Mouse (Mus musculus) kidney, embryonic 14.5 days (tissue): Measurements from ENCODE around the gene BC048562. TPM values are rescaled to one million over a fixed set of nuclear protein-coding genes. Genes with fewer than 3 reads are reported as not detected.

Experiments used
- ATAC-seq: fragments of 200-750 bp; cut with Nextera tagmentation; 2 replicates; pipeline ENCODE4 v1.8.0; 2017; ENCODE audit warnings: moderate number of reproducible peaks, mild to moderate bottlenecking, moderate TSS enrichment, moderate library complexity; ENCODE audit not compliant: low FRiP score, low TSS enrichment
- H3K27ac ChIP-seq: fragments of 300-500 bp; sonication (generic); 2 replicates; pipeline ENCODE4 v1.5.1; 2014; ENCODE audit warnings: low read depth, mild to moderate bottlenecking, low read length, moderate library complexity, mixed read lengths
- H3K27me3 ChIP-seq: fragments of 300-500 bp; sonication (generic); 2 replicates; pipeline ENCODE4 v1.6.1; 2014; ENCODE audit warnings: mild to moderate bottlenecking, low read length; ENCODE audit not compliant: control insufficient read depth, insufficient read depth
- H3K36me3 ChIP-seq: fragments of 300-500 bp; sonication (generic); 2 replicates; pipeline ENCODE4 v1.6.1; 2014; ENCODE audit warnings: low read length, mixed read lengths; ENCODE audit not compliant: control insufficient read depth, insufficient read depth
- H3K4me1 ChIP-seq: fragments of 300-500 bp; sonication (generic); 2 replicates; pipeline ENCODE4 v1.6.1; 2014; ENCODE audit warnings: low read length, mixed read lengths; ENCODE audit not compliant: control insufficient read depth, insufficient read depth
- H3K4me2 ChIP-seq: fragments of 300-500 bp; sonication (generic); replicated peaks from 2 replicates; pipeline ENCODE4 v1.6.1; 2014; ENCODE audit warnings: low read depth, mild to moderate bottlenecking, low read length
- H3K4me3 ChIP-seq: fragments of 300-500 bp; sonication (generic); 2 replicates; pipeline ENCODE4 v1.5.1; 2014; ENCODE audit warnings: mild to moderate bottlenecking, low read length
- H3K9ac ChIP-seq: fragments of 300-500 bp; sonication (generic); 2 replicates; pipeline ENCODE4 v1.6.1; 2014; ENCODE audit warnings: low read depth, mild to moderate bottlenecking, low read length, moderate library complexity
- H3K9me3 ChIP-seq: fragments of 300-500 bp; sonication (generic); 2 replicates; pipeline ENCODE4 v1.6.1; 2016; ENCODE audit warnings: low read length; ENCODE audit not compliant: control insufficient read depth
- WGBS: fragments of 180-500 bp; shearing (Covaris S2); extraction: QIAGEN DNeasy Blood & Tissue Kit; methylation state at CpG from one replicate; pipeline ENCODE4 v1.1.7; 2014; 5-methylcytosine and 5-hydroxymethylcytosine counted together
- polyA plus RNA-seq: library from polyadenylated mRNA; unstranded; fragments of >200 nt; fragmentation: Nextera tagmentation; extraction: Ambion mirVana; gene quantifications from 2 replicates; pipeline ENCODE4 v1.2.1, GENCODE M21; 2014

BC048562 gene
- polyA plus RNA-seq, 1 experiment from 2014 or later: not detected

DNA sequence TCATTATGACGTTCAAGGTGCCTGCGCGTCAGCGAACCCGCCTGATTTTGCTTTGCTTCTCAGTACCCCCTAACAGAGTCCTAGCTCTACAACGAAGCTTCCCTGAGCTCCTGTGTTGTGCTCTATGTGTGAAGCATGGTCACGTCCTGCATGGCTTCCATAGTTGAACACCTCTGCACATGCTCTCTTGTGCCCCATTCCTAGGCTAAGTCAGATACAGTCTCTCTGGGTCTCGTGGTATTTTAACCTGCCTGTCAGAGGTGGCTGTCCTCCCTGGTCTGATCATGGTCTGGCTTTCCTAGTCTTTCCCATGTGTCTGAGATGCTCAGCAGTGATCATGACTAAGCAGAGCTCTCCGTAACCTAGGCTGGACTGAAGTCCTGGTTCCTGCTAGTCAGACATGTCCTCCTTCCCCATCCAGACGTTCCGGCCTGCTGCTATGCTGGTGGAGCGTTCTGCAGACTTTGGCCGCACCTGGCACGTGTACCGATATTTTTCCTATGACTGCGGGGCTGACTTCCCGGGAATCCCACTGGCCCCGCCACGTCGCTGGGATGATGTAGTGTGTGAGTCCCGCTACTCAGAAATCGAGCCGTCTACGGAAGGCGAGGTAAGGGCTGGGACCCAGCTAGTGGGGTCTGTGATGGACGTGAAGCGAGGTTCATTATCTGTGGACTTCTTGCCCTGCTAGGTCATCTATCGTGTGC, 44.7 kb downstream of the BC048562 start:
- Histone ChIP-seq H3K9ac (no peak overlapping the region), H3K9me3 (no peaks in the 10 kb centered on the region), H3K27ac (no peak overlapping the region), H3K4me1 (peaks cover 17% of the 10 kb centered on the region), H3K36me3 (peaks cover 46% of the 10 kb centered on the region), H3K4me2 (peak overlapping the region; percentile 84), H3K4me3 (peak overlapping the region; percentile 55; the same call in 1 of the 2 replicates), H3K27me3 (no peaks in the 10 kb centered on the region)
- 89% methylated on average over 28 of the region's 28 CpGs for WGBS
- no peak for ATAC-seq

DNA sequence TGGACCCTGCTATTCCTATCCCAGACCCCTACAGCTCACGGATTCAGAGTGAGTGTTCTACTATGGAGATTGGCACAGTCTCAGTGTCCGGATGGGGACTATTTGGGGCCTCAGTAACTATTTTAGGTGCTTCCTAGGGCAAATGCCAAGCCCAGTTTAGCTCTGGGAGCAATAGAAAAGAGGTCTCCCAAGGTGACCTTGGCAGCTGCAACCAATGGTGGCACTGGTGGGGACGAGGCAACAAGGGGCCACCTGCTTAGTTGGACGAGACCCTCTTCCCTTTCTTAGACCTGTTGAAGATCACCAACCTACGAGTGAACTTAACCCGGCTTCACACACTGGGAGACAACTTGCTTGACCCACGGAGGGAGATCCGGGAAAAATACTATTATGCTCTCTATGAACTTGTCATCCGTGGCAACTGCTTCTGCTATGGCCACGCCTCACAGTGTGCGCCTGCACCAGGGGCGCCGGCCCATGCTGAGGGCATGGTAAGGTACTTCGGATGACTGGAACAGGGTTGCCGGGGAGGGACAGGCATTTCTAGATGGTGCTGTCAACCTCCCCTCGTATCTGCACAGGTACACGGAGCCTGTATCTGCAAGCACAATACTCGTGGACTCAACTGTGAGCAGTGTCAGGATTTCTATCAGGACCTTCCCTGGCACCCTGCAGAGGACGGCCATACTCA, 45.4 kb downstream of the BC048562 start:
- Histone ChIP-seq H3K4me1 (peaks cover 17% of the 10 kb centered on the region), H3K4me2 (no peak overlapping the region), H3K9ac (no peak overlapping the region), H3K4me3 (no peak overlapping the region), H3K27ac (no peak overlapping the region), H3K27me3 (no peaks in the 10 kb centered on the region), H3K9me3 (no peaks in the 10 kb centered on the region), H3K36me3 (peaks cover 53% of the 10 kb centered on the region)
- 92% methylated on average over 19 of the region's 19 CpGs for WGBS
- ATAC-seq: no peak

DNA sequence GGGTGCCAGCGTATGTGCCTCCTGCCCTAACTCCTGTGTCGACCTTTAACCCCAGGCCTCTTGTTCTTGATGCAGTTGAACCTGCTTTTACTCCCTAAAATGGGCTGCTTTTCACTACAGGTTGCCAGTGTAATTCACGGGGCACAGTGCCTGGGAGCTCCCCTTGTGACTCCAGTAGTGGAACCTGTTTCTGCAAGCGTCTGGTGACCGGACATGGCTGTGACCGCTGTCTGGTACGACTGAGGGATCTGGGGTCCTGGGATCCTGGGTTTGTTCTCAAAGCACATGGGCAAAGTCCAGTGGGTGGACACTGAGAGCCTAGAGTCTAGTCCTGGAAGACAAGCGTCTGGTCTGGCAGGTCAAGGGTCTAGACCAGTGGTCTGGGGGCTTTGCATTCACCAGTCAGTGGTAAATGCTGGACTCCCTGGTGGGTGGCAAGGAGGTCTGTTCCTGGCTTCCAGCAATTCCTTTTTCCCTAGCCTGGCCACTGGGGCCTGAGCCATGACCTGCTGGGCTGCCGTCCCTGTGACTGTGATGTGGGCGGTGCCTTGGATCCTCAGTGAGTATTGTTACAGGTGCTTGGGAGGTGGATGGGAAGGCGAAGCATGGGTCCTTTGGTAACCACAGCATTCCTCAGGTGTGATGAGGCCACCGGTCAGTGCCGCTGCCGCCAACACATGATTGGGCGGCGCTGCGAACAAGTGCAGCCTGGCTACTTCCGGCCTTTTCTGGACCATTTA, 46.9 kb downstream of the BC048562 start:
- 91% methylated on average over 18 of the region's 18 CpGs for WGBS
- no peak overlapping the region for H3K4me3 ChIP-seq
- no peak overlapping the region for H3K27ac ChIP-seq
- H3K4me2 ChIP-seq: no peak overlapping the region
- ATAC-seq: no peak
- peaks cover 68% of the 10 kb centered on the region for H3K36me3 ChIP-seq
- H3K27me3 ChIP-seq: no peaks in the 10 kb centered on the region
- H3K9me3 ChIP-seq: no peaks in the 10 kb centered on the region
- peaks cover 17% of the 10 kb centered on the region for H3K4me1 ChIP-seq
- H3K9ac ChIP-seq: no peak overlapping the region

DNA sequence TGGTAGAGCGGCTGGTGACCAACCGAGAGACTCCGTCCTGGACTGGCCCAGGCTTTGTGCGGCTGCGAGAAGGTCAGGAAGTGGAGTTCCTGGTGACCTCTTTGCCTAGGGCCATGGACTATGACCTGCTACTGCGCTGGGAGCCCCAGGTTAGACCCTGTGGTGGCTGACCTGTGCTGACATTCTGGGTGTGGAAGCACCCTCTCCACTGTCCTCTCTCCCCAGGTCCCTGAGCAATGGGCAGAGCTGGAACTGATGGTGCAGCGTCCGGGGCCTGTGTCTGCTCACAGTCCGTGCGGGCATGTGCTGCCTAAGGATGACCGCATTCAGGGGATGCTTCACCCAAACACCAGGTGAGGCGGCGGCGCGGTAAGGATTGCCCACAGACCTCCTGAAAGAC, 47.7 kb downstream of the BC048562 start:
- no peak for ATAC-seq
- no peak overlapping the region for H3K4me2 ChIP-seq
- no peak overlapping the region for H3K27ac ChIP-seq
- 97% methylated on average over 15 of the region's 15 CpGs for WGBS
- H3K36me3 ChIP-seq: peaks cover 76% of the 10 kb centered on the region
- peaks cover 15% of the 10 kb centered on the region for H3K4me1 ChIP-seq
- H3K9ac ChIP-seq: no peak overlapping the region
- no peaks in the 10 kb centered on the region for H3K27me3 ChIP-seq
- H3K9me3 ChIP-seq: no peaks in the 10 kb centered on the region
- H3K4me3 ChIP-seq: no peak overlapping the region

DNA sequence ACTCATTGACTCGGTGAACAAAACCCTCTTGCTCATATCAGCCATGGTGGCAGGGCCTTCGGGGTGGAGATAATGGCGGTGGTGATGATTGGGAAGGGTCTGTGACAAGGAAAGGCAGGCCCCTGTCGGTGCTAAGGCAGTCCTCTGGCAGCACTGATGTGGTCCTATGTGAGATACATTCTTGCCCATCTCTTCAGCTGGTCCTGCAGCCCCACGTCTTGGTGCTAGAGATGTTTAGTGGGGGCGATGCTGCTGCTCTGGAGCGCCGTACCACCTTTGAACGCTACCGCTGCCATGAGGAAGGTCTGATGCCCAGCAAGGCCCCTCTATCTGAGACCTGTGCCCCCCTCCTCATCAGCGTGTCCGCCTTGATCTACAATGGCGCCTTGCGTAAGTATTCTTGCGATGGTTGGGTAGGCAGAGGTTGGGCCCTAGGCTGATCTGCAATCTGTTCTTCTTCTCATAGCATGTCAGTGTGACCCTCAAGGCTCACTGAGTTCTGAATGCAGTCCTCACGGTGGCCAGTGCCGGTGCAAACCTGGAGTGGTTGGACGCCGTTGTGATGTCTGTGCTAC, 49.1 kb downstream of the BC048562 start:
- Histone ChIP-seq H3K4me1 (peaks cover 7% of the 10 kb centered on the region), H3K4me3 (no peak overlapping the region), H3K27ac (no peak overlapping the region), H3K9me3 (no peaks in the 10 kb centered on the region), H3K36me3 (peaks cover 82% of the 10 kb centered on the region), H3K4me2 (no peak overlapping the region), H3K9ac (no peak overlapping the region), H3K27me3 (no peaks in the 10 kb centered on the region)
- 96% methylated on average over 19 of the region's 19 CpGs for WGBS
- no peak for ATAC-seq

DNA sequence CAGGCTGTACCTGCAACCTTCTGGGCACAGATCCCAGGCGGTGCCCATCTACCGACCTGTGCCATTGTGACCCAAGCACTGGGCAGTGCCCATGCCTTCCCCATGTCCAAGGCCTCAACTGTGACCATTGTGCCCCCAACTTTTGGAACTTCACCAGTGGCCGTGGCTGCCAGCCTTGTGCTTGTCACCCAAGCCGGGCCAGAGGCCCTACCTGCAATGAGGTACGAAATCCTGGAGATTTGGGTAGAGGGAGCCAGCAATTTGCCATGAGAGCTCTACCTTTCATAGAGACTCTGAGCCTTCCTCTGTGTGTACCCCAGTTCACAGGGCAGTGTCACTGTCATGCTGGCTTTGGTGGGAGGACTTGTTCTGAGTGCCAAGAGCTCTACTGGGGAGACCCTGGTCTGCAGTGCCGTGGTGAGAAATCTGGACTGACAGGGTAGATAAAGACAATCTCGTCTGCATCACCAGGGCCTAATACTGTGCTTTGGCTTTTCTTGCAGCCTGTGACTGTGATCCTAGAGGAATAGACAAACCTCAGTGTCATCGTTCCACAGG, 50.8 kb downstream of the BC048562 start:
- H3K4me2 ChIP-seq: no peak overlapping the region
- peaks cover 4% of the 10 kb centered on the region for H3K4me1 ChIP-seq
- no peak overlapping the region for H3K27ac ChIP-seq
- no peak overlapping the region for H3K9ac ChIP-seq
- H3K4me3 ChIP-seq: no peak overlapping the region
- WGBS: 95% methylated on average over 8 of the region's 8 CpGs
- H3K27me3 ChIP-seq: no peaks in the 10 kb centered on the region
- ATAC-seq: no peak
- H3K9me3 ChIP-seq: no peaks in the 10 kb centered on the region
- peaks cover 76% of the 10 kb centered on the region for H3K36me3 ChIP-seq

DNA sequence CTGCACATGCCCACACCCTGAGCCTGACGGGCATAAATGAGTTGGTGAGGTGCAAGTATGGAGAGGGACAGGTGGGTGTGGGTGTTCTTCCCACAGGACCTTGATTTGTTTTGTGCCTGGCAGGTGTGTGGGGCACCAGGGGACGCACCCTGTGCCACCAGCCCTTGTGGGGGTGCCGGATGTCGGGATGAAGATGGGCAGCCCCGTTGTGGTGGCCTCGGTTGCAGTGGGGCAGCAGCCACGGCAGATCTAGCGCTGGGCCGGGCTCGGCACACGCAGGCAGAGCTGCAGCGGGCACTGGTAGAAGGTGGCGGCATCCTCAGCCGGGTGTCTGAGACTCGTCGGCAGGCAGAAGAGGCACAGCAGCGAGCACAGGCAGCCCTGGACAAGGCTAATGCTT, 52.1 kb downstream of the BC048562 start:
- Histone ChIP-seq H3K4me1 (peaks cover 11% of the 10 kb centered on the region), H3K4me2 (no peak overlapping the region), H3K36me3 (peaks cover 76% of the 10 kb centered on the region), H3K9me3 (no peaks in the 10 kb centered on the region), H3K9ac (no peak overlapping the region), H3K27me3 (no peaks in the 10 kb centered on the region), H3K4me3 (no peak overlapping the region), H3K27ac (no peak overlapping the region)
- no peak for ATAC-seq
- WGBS: 95% methylated on average over 17 of the region's 17 CpGs

DNA sequence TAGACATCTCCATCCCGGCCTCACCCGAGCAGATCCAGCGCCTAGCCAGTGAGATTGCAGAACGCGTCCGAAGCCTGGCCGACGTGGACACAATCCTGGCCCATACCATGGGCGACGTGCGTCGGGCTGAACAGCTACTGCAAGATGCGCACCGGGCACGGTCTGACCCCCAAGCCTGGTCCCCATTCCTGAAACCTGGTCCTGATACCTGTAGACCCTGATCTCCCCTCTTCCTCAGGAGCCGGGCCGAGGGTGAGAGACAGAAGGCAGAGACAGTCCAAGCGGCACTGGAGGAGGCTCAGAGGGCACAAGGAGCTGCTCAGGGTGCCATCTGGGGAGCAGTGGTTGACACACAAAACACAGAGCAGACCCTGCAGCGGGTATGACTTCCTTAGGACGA, 52.9 kb downstream of the BC048562 start:
- H3K9ac ChIP-seq: no peak overlapping the region; the same call in 1 of the 2 replicates
- no peak overlapping the region for H3K4me3 ChIP-seq
- H3K4me1 ChIP-seq: peaks cover 11% of the 10 kb centered on the region
- peaks cover 76% of the 10 kb centered on the region for H3K36me3 ChIP-seq
- no peak for ATAC-seq
- H3K27me3 ChIP-seq: no peaks in the 10 kb centered on the region
- H3K4me2 ChIP-seq: no peak overlapping the region
- peak overlapping the region; percentile 97; the same call in 1 of the 2 replicates for H3K27ac ChIP-seq
- WGBS: 96% methylated on average over 20 of the region's 20 CpGs
- no peaks in the 10 kb centered on the region for H3K9me3 ChIP-seq
